7 mouse cellular contexts compared by ENCODE assay signal in the genomic region with DNA sequence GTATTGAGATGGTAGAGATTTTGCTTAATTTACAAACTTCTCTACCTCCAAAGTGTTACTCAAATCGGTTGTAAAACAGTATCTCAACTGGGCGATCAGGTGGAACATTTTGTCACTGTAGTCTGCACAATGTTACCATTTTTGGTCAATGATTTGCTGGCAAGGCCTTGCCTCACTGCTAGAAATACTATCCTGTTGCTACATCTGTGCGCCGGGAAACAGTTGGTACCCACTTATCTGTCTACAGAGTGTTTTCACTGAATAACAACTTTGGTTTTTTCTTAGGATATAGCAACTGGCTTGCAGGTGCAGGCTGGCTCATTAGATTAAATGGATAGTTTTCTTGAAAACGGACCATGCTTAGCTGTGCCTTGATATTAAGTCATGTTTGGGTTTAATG. TPM values are rescaled to one million over a fixed set of nuclear protein-coding genes. Genes with fewer than 3 reads are reported as not detected.
DNase-seq lines count a peak whose midpoint lies in the region; ATAC-seq and TF ChIP-seq lines count a peak whose summit lies in the region.

No protein-coding gene starts in this region.

- 6% methylated on average over 5 of the region's 5 CpGs for WGBS in embryonic facial prominence, embryonic 12.5 days
- WGBS in kidney, adult 2 months = 3% methylated on average over 5 of the region's 5 CpGs
- under 1% methylated on average over 5 of the region's 5 CpGs for WGBS in liver, embryonic 13.5 days (ENCODE audit: insufficient replicate concordance)
- 6% methylated on average over 5 of the region's 5 CpGs for WGBS in neural tube, embryonic 13.5 days

- no peak for ATAC-seq in embryonic facial prominence, embryonic 12.5 days (ENCODE audit: insufficient number of reproducible peaks, insufficient read depth, low FRiP score, low TSS enrichment)
- peak; percentile 37 for ATAC-seq in liver, embryonic 13.5 days (ENCODE audit: low read depth)
- ATAC-seq in neural tube, embryonic 13.5 days (ENCODE audit: low read depth) = no peak

- peaks cover 9% of the 10 kb centered on the region for H3K4me1 ChIP-seq in embryonic facial prominence, embryonic 12.5 days
- peaks cover 14% of the 10 kb centered on the region; the same call in 1 of the 2 replicates for H3K4me1 ChIP-seq in kidney, adult 2 months (ENCODE audit: control insufficient read depth, insufficient read depth, low read length)
- peaks cover 80% of the 10 kb centered on the region for H3K4me1 ChIP-seq in liver, embryonic 13.5 days (replicated peaks)
- H3K4me1 ChIP-seq in neural tube, embryonic 13.5 days (replicated peaks) = peaks cover 54% of the 10 kb centered on the region

- H3K27ac ChIP-seq in embryonic facial prominence, embryonic 12.5 days = peak overlapping the region; percentile 98
- peak overlapping the region; percentile 92 for H3K27ac ChIP-seq in kidney, adult 2 months (ENCODE audit: insufficient read depth, low read depth, low read length)
- H3K27ac ChIP-seq in liver, embryonic 13.5 days = peak overlapping the region; percentile 98
- peak overlapping the region; percentile 98 for H3K27ac ChIP-seq in neural tube, embryonic 13.5 days (replicated peaks)

- TF ChIP-seq POLR2A in kidney, adult 2 months (IDR thresholded peaks at IDR 0.05; ENCODE audit: low read depth, low read length) = no peak

- H3K36me3 ChIP-seq in embryonic facial prominence, embryonic 12.5 days = no peaks in the 10 kb centered on the region
- no peaks in the 10 kb centered on the region for H3K36me3 ChIP-seq in kidney, adult 2 months (ENCODE audit: control insufficient read depth, insufficient read depth, low read length)
- H3K36me3 ChIP-seq in liver, embryonic 13.5 days = no peaks in the 10 kb centered on the region
- H3K36me3 ChIP-seq in neural tube, embryonic 13.5 days = no peaks in the 10 kb centered on the region

- DNase-seq in thymus, postnatal 0 days (ENCODE audit: low spot score) = peak; percentile 16
- no peak for DNase-seq in thymus, postnatal 4 days
- peak; percentile 71 for DNase-seq in kidney, adult 2 months
- peak; percentile 65 for DNase-seq in liver, embryonic 13.5 days
- DNase-seq in thymus, postnatal 10 days (ENCODE audit: low spot score in 2 of 2) = no peak

- H3K9ac ChIP-seq in embryonic facial prominence, embryonic 12.5 days = peak overlapping the region; percentile 83
- peak overlapping the region; percentile 89 for H3K9ac ChIP-seq in liver, embryonic 13.5 days
- H3K9ac ChIP-seq in neural tube, embryonic 13.5 days = peak overlapping the region; percentile 94

- peak overlapping the region; percentile 57 for H3K4me2 ChIP-seq in embryonic facial prominence, embryonic 12.5 days (replicated peaks)
- H3K4me2 ChIP-seq in liver, embryonic 13.5 days = peak overlapping the region; percentile 93
- H3K4me2 ChIP-seq in neural tube, embryonic 13.5 days = peak overlapping the region; percentile 87

- H3K27me3 ChIP-seq in embryonic facial prominence, embryonic 12.5 days = no peaks in the 10 kb centered on the region
- H3K27me3 ChIP-seq in kidney, adult 2 months (replicated peaks; ENCODE audit: control insufficient read depth, insufficient read depth, low read length) = no peaks in the 10 kb centered on the region
- 0 out of 2 replicates have a peak, but pooled peaks cover 5% of the 10 kb centered on the region for H3K27me3 ChIP-seq in liver, embryonic 13.5 days
- no peaks in the 10 kb centered on the region for H3K27me3 ChIP-seq in neural tube, embryonic 13.5 days

- TF ChIP-seq CTCF in kidney, adult 2 months (conservative IDR thresholded peaks at IDR 0.05; ENCODE audit: insufficient read depth, insufficient read length, low read depth, low read length) = no peak

- H3K4me3 ChIP-seq in embryonic facial prominence, embryonic 12.5 days = peak overlapping the region; percentile 81
- H3K4me3 ChIP-seq in kidney, adult 2 months (ENCODE audit: insufficient read depth, low read depth, low read length) = peak overlapping the region; percentile 89
- peak overlapping the region; percentile 84 for H3K4me3 ChIP-seq in liver, embryonic 13.5 days (replicated peaks)
- peak overlapping the region; percentile 85 for H3K4me3 ChIP-seq in neural tube, embryonic 13.5 days

- H3K9me3 ChIP-seq in embryonic facial prominence, embryonic 12.5 days = no peaks in the 10 kb centered on the region
- no peaks in the 10 kb centered on the region for H3K9me3 ChIP-seq in liver, embryonic 13.5 days (replicated peaks)
- H3K9me3 ChIP-seq in neural tube, embryonic 13.5 days = no peaks in the 10 kb centered on the region

RNA-seq across cellular contexts. Expression of gene Dstn, which starts 1.1 kb away (rescaled TPM):
- polyA plus RNA-seq in thymus, postnatal 0 days (2015; fragmentation: Nextera tagmentation; extraction: Ambion mirVana) = 205 and 225 TPM in 2 replicates
- polyA plus RNA-seq in embryonic facial prominence, embryonic 12.5 days (2016; fragmentation: Nextera tagmentation; extraction: Ambion mirVana) = 327 and 332 TPM in 2 replicates
- polyA plus RNA-seq in kidney, adult 2 months (2012; rRNA removed) = 46.9 and 73.0 TPM in 2 replicates
- 138 and 162 TPM in 2 replicates for polyA plus RNA-seq in liver, embryonic 13.5 days (2015; fragmentation: Nextera tagmentation; extraction: Ambion mirVana)
- 477 and 487 TPM in 2 replicates for polyA plus RNA-seq in neural tube, embryonic 13.5 days (2015; fragmentation: Nextera tagmentation; extraction: Ambion mirVana)

RNA-seq across cellular contexts. Expression of gene Bfsp1, which starts 53.3 kb away (rescaled TPM):
- 0.62 and 0.66 TPM in 2 replicates for polyA plus RNA-seq in thymus, postnatal 0 days (2015; fragmentation: Nextera tagmentation; extraction: Ambion mirVana)
- polyA plus RNA-seq in embryonic facial prominence, embryonic 12.5 days (2016; fragmentation: Nextera tagmentation; extraction: Ambion mirVana) = 2.1 and 2.5 TPM in 2 replicates
- polyA plus RNA-seq in kidney, adult 2 months (2012; rRNA removed) = 0.35 and 0.36 TPM in 2 replicates
- 0.16 and 0.20 TPM in 2 replicates for polyA plus RNA-seq in liver, embryonic 13.5 days (2015; fragmentation: Nextera tagmentation; extraction: Ambion mirVana)
- polyA plus RNA-seq in neural tube, embryonic 13.5 days (2015; fragmentation: Nextera tagmentation; extraction: Ambion mirVana) = 1.1 and 1.5 TPM in 2 replicates

Comparison
In these comparisons a context has a peak if more than half of its experiments do, and no peak if none do; other contexts are left out.
1. DNase-seq: peak in thymus, postnatal 0 days (single experiment), kidney, adult 2 months (single experiment) and liver, embryonic 13.5 days (single experiment); none in thymus, postnatal 4 days (single experiment) and thymus, postnatal 10 days (0 of 2).
2. Peak in every context shown above with its lines, with median percentiles within 50 percentile points of each other: H3K27ac ChIP-seq, H3K4me2 ChIP-seq, H3K4me3 ChIP-seq and H3K9ac ChIP-seq.